8 mouse cellular contexts compared by ENCODE assay signal in the genomic region with DNA sequence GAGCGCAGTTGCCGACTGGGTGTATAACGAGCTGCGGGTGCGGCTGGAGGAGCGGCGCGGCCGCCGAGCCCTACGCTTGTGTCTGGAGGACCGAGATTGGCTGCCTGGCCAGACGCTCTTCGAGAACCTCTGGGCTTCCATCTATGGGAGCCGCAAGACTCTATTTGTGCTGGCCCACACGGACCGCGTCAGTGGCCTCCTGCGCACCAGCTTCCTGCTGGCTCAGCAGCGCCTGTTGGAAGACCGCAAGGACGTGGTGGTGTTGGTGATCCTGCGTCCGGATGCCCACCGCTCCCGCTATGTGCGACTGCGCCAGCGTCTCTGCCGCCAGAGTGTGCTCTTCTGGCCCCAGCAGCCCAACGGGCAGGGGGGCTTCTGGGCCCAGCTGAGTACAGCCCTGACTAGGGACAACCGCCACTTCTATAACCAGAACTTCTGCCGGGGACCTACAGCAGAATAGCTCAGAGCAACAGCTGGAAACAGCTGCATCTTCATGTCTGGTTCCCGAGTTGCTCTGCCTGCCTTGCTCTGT. TPM values are rescaled to one million over a fixed set of nuclear protein-coding genes. Genes with fewer than 3 reads are reported as not detected.
DNase-seq lines count a peak whose midpoint lies in the region; ATAC-seq lines count a peak whose summit lies in the region.

No protein-coding gene starts in this region.

- no peaks in the 10 kb centered on the region for H3K36me3 ChIP-seq in kidney, embryonic 16.5 days (ENCODE audit: insufficient read depth, low read length)
- H3K36me3 ChIP-seq in heart, embryonic 10.5 days, result no peaks in the 10 kb centered on the region
- no peaks in the 10 kb centered on the region for H3K36me3 ChIP-seq in megakaryocyte, embryonic 14.5 days (replicated peaks; ENCODE audit: low read length)
- H3K36me3 ChIP-seq in stomach, embryonic 15.5 days, result no peaks in the 10 kb centered on the region

- peaks cover 15% of the 10 kb centered on the region for H3K4me1 ChIP-seq in kidney, embryonic 16.5 days (ENCODE audit: insufficient read depth, low read length)
- H3K4me1 ChIP-seq in heart, embryonic 10.5 days, result peaks cover 19% of the 10 kb centered on the region
- peaks cover 48% of the 10 kb centered on the region for H3K4me1 ChIP-seq in megakaryocyte, embryonic 14.5 days
- peaks cover 16% of the 10 kb centered on the region for H3K4me1 ChIP-seq in stomach, embryonic 15.5 days

- no peak for DNase-seq in kidney, adult 8-10 months
- peak; percentile 42 to 48 for DNase-seq in cerebellum, postnatal 14 days
- DNase-seq in heart, embryonic 10.5 days (ENCODE audit: low spot score), result no peak
- peak; percentile 52 for DNase-seq in kidney, postnatal 14 days
- DNase-seq in spleen, postnatal 10 days (ENCODE audit: low spot score in 2 of 2), result no peak

- peak overlapping the region; percentile 25; the same call in 1 of the 2 replicates for H3K27ac ChIP-seq in kidney, embryonic 16.5 days (ENCODE audit: low read length)
- H3K27ac ChIP-seq in heart, embryonic 10.5 days, result peak overlapping the region; percentile 62; the same call in 1 of the 2 replicates
- H3K27ac ChIP-seq in stomach, embryonic 15.5 days, result peak overlapping the region; percentile 84

- H3K9me3 ChIP-seq in kidney, embryonic 16.5 days (ENCODE audit: low read length), result no peaks in the 10 kb centered on the region
- no peaks in the 10 kb centered on the region for H3K9me3 ChIP-seq in heart, embryonic 10.5 days
- no peaks in the 10 kb centered on the region; the same call in 1 of the 2 replicates for H3K9me3 ChIP-seq in megakaryocyte, embryonic 14.5 days
- no peaks in the 10 kb centered on the region for H3K9me3 ChIP-seq in stomach, embryonic 15.5 days

- H3K4me3 ChIP-seq in kidney, embryonic 16.5 days (ENCODE audit: low read length), result peak overlapping the region; percentile 44
- peak overlapping the region; percentile 57 for H3K4me3 ChIP-seq in heart, embryonic 10.5 days
- peak overlapping the region; percentile 85 for H3K4me3 ChIP-seq in megakaryocyte, embryonic 14.5 days (replicated peaks)
- peak overlapping the region; percentile 37 for H3K4me3 ChIP-seq in stomach, embryonic 15.5 days (replicated peaks)

- peak overlapping the region; percentile 73 for H3K4me2 ChIP-seq in kidney, embryonic 16.5 days (replicated peaks; ENCODE audit: low read depth, low read length)
- H3K4me2 ChIP-seq in stomach, embryonic 15.5 days, result peak overlapping the region; percentile 79

- ATAC-seq in kidney, embryonic 16.5 days (ENCODE audit: low FRiP score, low TSS enrichment), result peak; percentile 56
- peak; percentile 44; the same call in 1 of the 2 replicates for ATAC-seq in stomach, embryonic 15.5 days (ENCODE audit: insufficient read depth, low FRiP score, low read depth)

- peak overlapping the region; percentile 58 for H3K9ac ChIP-seq in kidney, embryonic 16.5 days (replicated peaks; ENCODE audit: low read length)
- peak overlapping the region; percentile 44; the same call in 1 of the 2 replicates for H3K9ac ChIP-seq in stomach, embryonic 15.5 days

- WGBS in kidney, embryonic 16.5 days, result 4% methylated on average over 34 of the region's 34 CpGs
- WGBS in heart, embryonic 10.5 days, result 4% methylated on average over 34 of the region's 34 CpGs
- WGBS in stomach, embryonic 15.5 days, result 6% methylated on average over 34 of the region's 34 CpGs

- H3K27me3 ChIP-seq in kidney, embryonic 16.5 days (ENCODE audit: insufficient read depth, low read length), result peaks cover 7% of the 10 kb centered on the region; the same call in 1 of the 2 replicates
- peaks cover 48% of the 10 kb centered on the region for H3K27me3 ChIP-seq in heart, embryonic 10.5 days (ENCODE audit: insufficient read depth, poor library complexity, severe bottlenecking)
- H3K27me3 ChIP-seq in megakaryocyte, embryonic 14.5 days (replicated peaks), result peaks cover 57% of the 10 kb centered on the region
- peaks cover 6% of the 10 kb centered on the region for H3K27me3 ChIP-seq in stomach, embryonic 15.5 days (replicated peaks)

RNA-seq across cellular contexts. Expression of a gene that starts 3.8 kb away (rescaled TPM):
- 0.07 TPM in 1 of 2 replicates, not detected in the other for polyA plus RNA-seq in kidney, embryonic 16.5 days (2015; fragmentation: Nextera tagmentation; extraction: Ambion mirVana)
- not detected in 2 replicates for polyA plus RNA-seq in heart, embryonic 10.5 days (2016; fragmentation: Nextera tagmentation; extraction: Ambion mirVana)
- polyA plus RNA-seq in megakaryocyte, embryonic 14.5 days (2012; ENCODE audit: insufficient read depth, low replicate concordance), result 0.63 and 2.3 TPM in 2 replicates
- 0.12 and 0.15 TPM in 2 replicates for polyA plus RNA-seq in stomach, embryonic 15.5 days (2015; fragmentation: Nextera tagmentation; extraction: Ambion mirVana)

RNA-seq across cellular contexts. Expression of a gene that starts 22.2 kb away (rescaled TPM):
- 122 and 128 TPM in 2 replicates for polyA plus RNA-seq in kidney, embryonic 16.5 days (2015; fragmentation: Nextera tagmentation; extraction: Ambion mirVana)
- 96.9 and 120 TPM in 2 replicates for polyA plus RNA-seq in heart, embryonic 10.5 days (2016; fragmentation: Nextera tagmentation; extraction: Ambion mirVana)
- 13.1 and 14.8 TPM in 2 replicates for polyA plus RNA-seq in megakaryocyte, embryonic 14.5 days (2012; ENCODE audit: insufficient read depth, low replicate concordance)
- polyA plus RNA-seq in stomach, embryonic 15.5 days (2015; fragmentation: Nextera tagmentation; extraction: Ambion mirVana), result 109 TPM in 2 replicates

RNA-seq across cellular contexts. Expression of a gene that starts 23.3 kb away (rescaled TPM):
- polyA plus RNA-seq in kidney, embryonic 16.5 days (2015; fragmentation: Nextera tagmentation; extraction: Ambion mirVana), result 72.7 and 75.5 TPM in 2 replicates
- polyA plus RNA-seq in heart, embryonic 10.5 days (2016; fragmentation: Nextera tagmentation; extraction: Ambion mirVana), result 70.5 and 77.2 TPM in 2 replicates
- 149 TPM in 2 replicates for polyA plus RNA-seq in megakaryocyte, embryonic 14.5 days (2012; ENCODE audit: insufficient read depth, low replicate concordance)
- polyA plus RNA-seq in stomach, embryonic 15.5 days (2015; fragmentation: Nextera tagmentation; extraction: Ambion mirVana), result 53.9 and 64.0 TPM in 2 replicates

RNA-seq across cellular contexts. Expression of a gene that starts 26.7 kb away (rescaled TPM):
- 56.8 and 58.8 TPM in 2 replicates for polyA plus RNA-seq in kidney, embryonic 16.5 days (2015; fragmentation: Nextera tagmentation; extraction: Ambion mirVana)
- polyA plus RNA-seq in heart, embryonic 10.5 days (2016; fragmentation: Nextera tagmentation; extraction: Ambion mirVana), result 36.4 and 45.0 TPM in 2 replicates
- 8.2 and 12.4 TPM in 2 replicates for polyA plus RNA-seq in megakaryocyte, embryonic 14.5 days (2012; ENCODE audit: insufficient read depth, low replicate concordance)
- 39.0 and 42.0 TPM in 2 replicates for polyA plus RNA-seq in stomach, embryonic 15.5 days (2015; fragmentation: Nextera tagmentation; extraction: Ambion mirVana)

RNA-seq across cellular contexts. Expression of a gene that starts 54.6 kb away (rescaled TPM):
- polyA plus RNA-seq in kidney, embryonic 16.5 days (2015; fragmentation: Nextera tagmentation; extraction: Ambion mirVana), result 28.4 and 29.2 TPM in 2 replicates
- 36.5 and 42.3 TPM in 2 replicates for polyA plus RNA-seq in heart, embryonic 10.5 days (2016; fragmentation: Nextera tagmentation; extraction: Ambion mirVana)
- polyA plus RNA-seq in megakaryocyte, embryonic 14.5 days (2012; ENCODE audit: insufficient read depth, low replicate concordance), result 3.5 and 6.6 TPM in 2 replicates
- polyA plus RNA-seq in stomach, embryonic 15.5 days (2015; fragmentation: Nextera tagmentation; extraction: Ambion mirVana), result 24.7 and 25.4 TPM in 2 replicates

Comparison
In these comparisons a context has a peak if more than half of its experiments do, and no peak if none do; other contexts are left out.
1. DNase-seq: peak in cerebellum, postnatal 14 days (2 of 2) and kidney, postnatal 14 days (single experiment); none in kidney, adult 8-10 months (0 of 2), heart, embryonic 10.5 days (single experiment) and spleen, postnatal 10 days (0 of 2).
2. H3K27ac ChIP-seq: peak in every context shown above with its lines; median percentile 84 in stomach, embryonic 15.5 days; 62 in heart, embryonic 10.5 days; 25 in kidney, embryonic 16.5 days.
3. Peak in every context shown above with its lines, with median percentiles within 50 percentile points of each other: H3K4me3 ChIP-seq.